Mouse (Mus musculus) midbrain, embryonic 13.5 days (tissue): Measurements from ENCODE around the gene Fam102b. TPM values are rescaled to one million over a fixed set of nuclear protein-coding genes. Genes with fewer than 3 reads are reported as not detected.

Source experiments
- ATAC-seq: fragments of 200-750 bp; cut with Nextera tagmentation; 2 replicates; pipeline ENCODE4 v1.8.0; 2017; ENCODE audit warnings: mild to moderate bottlenecking, moderate TSS enrichment, moderate library complexity
- H3K27ac ChIP-seq: fragments of 300-500 bp; sonication (generic); 2 replicates; pipeline ENCODE4 v1.5.1; 2015; ENCODE audit warnings: inconsistent platforms, mild to moderate bottlenecking, moderate library complexity
- H3K27me3 ChIP-seq: fragments of 300-500 bp; sonication (generic); 2 replicates; pipeline ENCODE4 v1.6.1; 2015; ENCODE audit warnings: mild to moderate bottlenecking, inconsistent platforms
- H3K36me3 ChIP-seq: fragments of 300-500 bp; sonication (generic); 2 replicates; pipeline ENCODE4 v1.6.1; 2015; ENCODE audit warnings: mild to moderate bottlenecking, inconsistent platforms
- H3K4me1 ChIP-seq: fragments of 300-500 bp; sonication (generic); replicated peaks from 2 replicates; pipeline ENCODE4 v1.6.1; 2015; ENCODE audit warnings: inconsistent platforms
- H3K4me2 ChIP-seq: fragments of 300-500 bp; sonication (generic); replicated peaks from 2 replicates; pipeline ENCODE4 v1.6.1; 2015; ENCODE audit warnings: moderate library complexity, mild to moderate bottlenecking, inconsistent platforms
- H3K4me3 ChIP-seq: fragments of 300-500 bp; sonication (generic); replicated peaks from 2 replicates; pipeline ENCODE4 v1.5.1; 2015; ENCODE audit warnings: mild to moderate bottlenecking, inconsistent platforms
- H3K9ac ChIP-seq: fragments of 300-500 bp; sonication (generic); replicated peaks from 2 replicates; pipeline ENCODE4 v1.6.1; 2015; ENCODE audit warnings: mild to moderate bottlenecking, inconsistent platforms
- H3K9me3 ChIP-seq: fragments of 300-500 bp; sonication (generic); 2 replicates; pipeline ENCODE4 v1.6.1; 2016; ENCODE audit warnings: mild to moderate bottlenecking, inconsistent platforms
- WGBS: fragments of 180-500 bp; shearing (Covaris S2); methylation state at CpG from one replicate; pipeline ENCODE4 v1.1.7; 2015; 5-methylcytosine and 5-hydroxymethylcytosine counted together
- polyA plus RNA-seq: library from polyadenylated mRNA; unstranded; fragments of >200 nt; fragmentation: Nextera tagmentation; extraction: Ambion mirVana; gene quantifications from 2 replicates; pipeline ENCODE4 v1.2.1, GENCODE M21; 2015

Gene Fam102b
- polyA plus RNA-seq, 1 experiment from 2014 or later: 8.5 TPM

DNA sequence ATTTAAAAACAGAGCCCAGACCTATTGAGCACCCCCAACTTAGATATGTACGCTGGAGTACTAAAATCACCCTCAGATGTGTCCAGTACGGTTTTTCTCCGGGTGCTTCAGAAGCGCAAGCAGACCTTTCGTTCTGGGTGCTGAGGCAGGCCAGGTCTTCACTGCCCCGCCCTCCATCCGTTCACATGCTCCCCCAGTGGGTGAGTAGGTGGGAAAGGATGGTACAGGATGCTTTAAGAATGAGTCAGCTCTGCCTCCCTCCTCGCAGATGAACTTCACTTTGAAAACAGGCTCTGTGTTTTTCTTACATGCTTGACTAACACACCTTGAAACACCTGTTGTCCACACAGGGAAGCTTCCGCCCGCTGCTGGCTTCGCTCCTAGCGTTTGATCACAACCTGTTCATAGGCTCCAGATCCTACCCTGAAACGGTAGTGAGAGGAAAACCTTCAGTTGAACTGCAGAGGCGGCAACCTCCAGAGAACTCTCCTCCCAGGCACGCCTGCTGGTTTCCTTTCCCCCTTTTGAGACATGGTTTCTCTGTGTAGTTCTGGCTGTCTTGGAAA, 52.4 kb downstream of the Fam102b start:
- H3K27me3 ChIP-seq: no peaks in the 10 kb centered on the region
- H3K9me3 ChIP-seq: no peaks in the 10 kb centered on the region
- H3K4me2 ChIP-seq: no peak overlapping the region
- H3K27ac ChIP-seq: no peak overlapping the region
- H3K4me3 ChIP-seq: no peak overlapping the region
- no peak for ATAC-seq
- peaks cover 45% of the 10 kb centered on the region for H3K36me3 ChIP-seq
- no peaks in the 10 kb centered on the region for H3K4me1 ChIP-seq
- 88% methylated on average over 15 of the region's 15 CpGs for WGBS
- no peak overlapping the region for H3K9ac ChIP-seq

DNA sequence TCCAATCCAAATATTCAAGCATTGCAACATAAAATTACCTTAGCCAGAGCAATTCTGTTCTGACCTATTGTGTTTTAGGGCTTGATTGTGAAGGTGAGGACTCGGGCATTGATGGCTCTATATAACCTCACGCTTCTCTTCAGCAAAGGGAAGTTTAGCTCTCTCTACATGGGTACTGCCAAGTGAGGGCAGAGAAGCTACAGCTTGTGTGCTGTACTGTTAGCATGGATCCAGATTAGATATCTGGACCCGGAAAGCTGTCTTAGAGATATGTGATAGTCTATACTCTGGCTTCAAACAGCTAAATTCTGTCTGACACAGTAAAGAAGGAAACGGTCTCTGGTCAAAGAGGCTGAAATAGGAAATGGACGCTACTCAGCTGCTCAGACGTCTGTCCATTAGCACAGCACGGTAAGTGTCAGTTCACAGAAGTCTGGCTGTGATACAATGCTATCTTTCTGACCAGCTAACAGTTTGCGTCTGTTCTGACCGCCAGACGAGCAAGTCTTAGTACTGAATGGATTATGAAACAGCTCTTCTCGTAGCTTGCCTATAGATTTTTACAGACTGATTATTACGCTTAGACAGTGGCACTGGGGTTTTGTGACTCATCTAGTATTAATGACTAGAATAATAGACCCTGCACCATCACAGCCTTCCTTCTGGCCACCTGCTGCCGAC, 53.3 kb downstream of the Fam102b start:
- Histone ChIP-seq H3K27ac (no peak overlapping the region), H3K27me3 (no peaks in the 10 kb centered on the region), H3K4me3 (no peak overlapping the region), H3K9me3 (no peaks in the 10 kb centered on the region), H3K4me2 (no peak overlapping the region), H3K9ac (no peak overlapping the region), H3K4me1 (no peaks in the 10 kb centered on the region), H3K36me3 (peaks cover 36% of the 10 kb centered on the region)
- 80% methylated on average over 13 of the region's 13 CpGs for WGBS
- ATAC-seq: no peak

DNA sequence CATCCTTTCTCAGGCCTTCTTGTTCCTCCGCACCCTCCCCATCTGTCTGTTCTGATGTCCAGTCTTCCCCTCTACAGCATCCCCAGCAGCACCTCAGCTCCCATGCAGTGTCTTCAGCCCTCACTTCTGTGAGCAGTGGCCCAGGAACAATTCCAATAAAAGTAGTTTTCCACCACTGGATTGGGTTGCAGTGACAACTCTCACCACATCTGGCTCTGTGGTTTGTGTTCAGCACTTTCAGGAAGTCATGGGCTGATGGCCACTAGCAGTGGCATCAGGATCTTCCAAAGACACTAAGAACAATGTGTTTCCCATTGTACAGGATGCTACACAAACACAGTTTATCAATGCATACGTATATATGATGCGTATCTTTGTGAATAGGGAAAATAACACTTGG, 61.4 kb downstream of the Fam102b start:
- Histone ChIP-seq H3K27ac (no peak overlapping the region), H3K4me1 (peaks cover 17% of the 10 kb centered on the region), H3K9me3 (no peaks in the 10 kb centered on the region), H3K9ac (no peak overlapping the region), H3K4me3 (no peak overlapping the region), H3K27me3 (no peaks in the 10 kb centered on the region), H3K4me2 (no peak overlapping the region), H3K36me3 (no peaks in the 10 kb centered on the region; the same call in 1 of the 2 replicates)
- no peak for ATAC-seq
- WGBS: 96% methylated on average over 3 of the region's 3 CpGs

DNA sequence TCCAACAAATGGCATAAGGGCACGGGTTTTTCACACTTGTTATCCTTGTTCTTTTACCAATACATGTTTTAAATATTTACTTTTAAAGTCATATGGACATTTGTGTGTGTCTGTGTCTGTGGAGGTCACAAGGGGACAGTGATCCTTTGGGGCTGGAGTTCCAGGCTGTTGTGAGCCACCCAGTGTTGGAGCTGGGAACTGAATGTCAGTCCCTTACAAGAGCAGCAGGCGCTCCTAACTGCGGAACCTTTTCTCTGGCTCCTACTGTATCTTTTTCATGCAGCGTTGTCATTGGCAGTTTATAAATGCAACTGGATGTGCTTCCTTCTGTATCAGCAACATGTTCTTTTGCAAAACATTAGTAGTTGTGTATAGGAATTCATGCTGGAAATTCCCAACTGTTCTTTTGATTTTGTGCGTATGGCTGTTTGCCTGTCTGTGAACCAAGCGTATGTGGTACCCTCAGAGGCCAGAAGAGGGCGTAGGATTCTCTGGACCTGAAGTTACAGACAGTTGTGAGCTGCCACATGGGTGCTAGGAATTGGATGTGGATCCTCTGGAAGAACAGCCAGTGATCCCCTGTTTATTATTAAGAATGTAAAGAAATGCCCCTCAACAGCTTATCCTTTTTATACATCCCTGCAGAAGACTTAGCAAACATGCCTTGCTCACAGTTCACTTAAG, 62.9 kb downstream of the Fam102b start:
- WGBS: 82% methylated on average over 7 of the region's 7 CpGs
- no peaks in the 10 kb centered on the region for H3K27me3 ChIP-seq
- H3K36me3 ChIP-seq: no peaks in the 10 kb centered on the region
- H3K4me1 ChIP-seq: peaks cover 18% of the 10 kb centered on the region
- H3K4me3 ChIP-seq: no peak overlapping the region
- no peaks in the 10 kb centered on the region for H3K9me3 ChIP-seq
- H3K9ac ChIP-seq: no peak overlapping the region
- H3K4me2 ChIP-seq: no peak overlapping the region
- H3K27ac ChIP-seq: no peak overlapping the region
- ATAC-seq: no peak

DNA sequence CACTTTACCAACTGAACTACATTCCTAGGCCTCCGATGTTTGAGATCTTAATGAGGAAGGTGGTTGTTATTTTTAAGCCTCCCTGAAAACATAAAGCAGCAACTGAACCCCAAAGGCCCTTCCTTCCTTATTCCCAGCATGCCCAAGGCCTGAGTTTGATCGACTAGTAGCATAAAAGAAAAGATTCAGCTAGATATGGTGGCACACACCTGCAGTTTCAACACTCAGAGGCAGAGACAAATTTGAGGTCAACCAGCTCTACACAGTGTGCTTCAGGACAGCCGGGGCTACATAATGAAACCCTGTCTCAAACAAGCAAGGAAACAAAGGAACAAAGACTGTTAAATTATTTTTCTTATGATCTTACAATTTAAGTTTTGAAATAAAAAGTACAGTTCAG, 63.6 kb downstream of the Fam102b start:
- WGBS: 90% methylated on average over 3 of the region's 3 CpGs
- H3K36me3 ChIP-seq: no peaks in the 10 kb centered on the region
- H3K4me1 ChIP-seq: peaks cover 18% of the 10 kb centered on the region
- H3K4me2 ChIP-seq: no peak overlapping the region
- no peak overlapping the region for H3K9ac ChIP-seq
- H3K27me3 ChIP-seq: no peaks in the 10 kb centered on the region
- no peak for ATAC-seq
- H3K9me3 ChIP-seq: no peaks in the 10 kb centered on the region
- H3K4me3 ChIP-seq: no peak overlapping the region
- H3K27ac ChIP-seq: no peak overlapping the region

DNA sequence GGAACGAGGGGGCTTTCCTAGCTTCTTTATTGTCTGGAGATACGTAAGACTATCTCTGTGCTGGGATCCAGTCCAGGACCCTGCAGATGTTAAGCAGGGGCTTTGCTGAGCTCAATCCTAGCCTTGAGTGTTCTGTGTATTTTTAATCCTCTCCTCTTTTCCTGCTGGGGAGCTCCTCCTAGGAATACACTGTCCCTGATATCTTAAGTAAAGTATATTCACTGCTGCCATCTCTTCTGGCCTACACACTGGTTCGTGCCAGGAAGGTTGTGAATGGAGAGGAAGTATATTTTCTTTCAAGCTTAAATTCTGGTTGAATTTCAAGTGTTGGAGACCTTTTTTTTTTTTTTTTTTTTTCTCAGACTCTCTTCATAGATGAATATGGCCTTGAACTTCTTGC, 64.1 kb downstream of the Fam102b start:
- WGBS: 75% methylated on average over 3 of the region's 3 CpGs
- no peak overlapping the region for H3K27ac ChIP-seq
- no peaks in the 10 kb centered on the region for H3K9me3 ChIP-seq
- no peak overlapping the region for H3K4me3 ChIP-seq
- no peak overlapping the region for H3K4me2 ChIP-seq
- no peak overlapping the region for H3K9ac ChIP-seq
- ATAC-seq: no peak
- no peaks in the 10 kb centered on the region for H3K27me3 ChIP-seq
- peaks cover 18% of the 10 kb centered on the region for H3K4me1 ChIP-seq
- H3K36me3 ChIP-seq: no peaks in the 10 kb centered on the region

DNA sequence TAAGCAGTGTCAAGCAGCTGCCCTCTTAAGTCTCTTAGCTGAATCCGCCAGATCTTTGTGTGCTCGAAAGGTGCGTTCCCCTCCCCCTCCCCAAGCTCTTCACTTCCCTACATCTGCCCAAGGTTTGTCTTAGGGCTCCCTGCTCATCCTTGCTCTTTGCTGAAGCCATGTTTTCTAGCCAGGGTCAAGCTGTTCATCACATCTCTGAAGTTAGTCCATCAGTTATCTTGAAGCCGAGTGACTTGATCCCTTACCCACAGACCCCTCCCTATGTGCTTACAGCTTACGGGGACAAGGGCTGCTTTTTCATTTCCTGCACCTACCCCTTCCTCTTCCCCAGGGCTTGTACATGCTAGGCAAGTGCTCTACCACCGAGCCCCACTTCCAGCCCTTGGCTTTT, 65.8 kb downstream of the Fam102b start:
- ATAC-seq: peak; percentile 82
- 20% methylated on average over 6 of the region's 6 CpGs for WGBS
- Histone ChIP-seq H3K9ac (peak overlapping the region; percentile 53), H3K4me1 (peaks cover 18% of the 10 kb centered on the region), H3K9me3 (no peaks in the 10 kb centered on the region), H3K4me2 (peak overlapping the region; percentile 54), H3K36me3 (no peaks in the 10 kb centered on the region), H3K27ac (peak overlapping the region; percentile 83), H3K4me3 (peak overlapping the region; percentile 25), H3K27me3 (no peaks in the 10 kb centered on the region)

DNA sequence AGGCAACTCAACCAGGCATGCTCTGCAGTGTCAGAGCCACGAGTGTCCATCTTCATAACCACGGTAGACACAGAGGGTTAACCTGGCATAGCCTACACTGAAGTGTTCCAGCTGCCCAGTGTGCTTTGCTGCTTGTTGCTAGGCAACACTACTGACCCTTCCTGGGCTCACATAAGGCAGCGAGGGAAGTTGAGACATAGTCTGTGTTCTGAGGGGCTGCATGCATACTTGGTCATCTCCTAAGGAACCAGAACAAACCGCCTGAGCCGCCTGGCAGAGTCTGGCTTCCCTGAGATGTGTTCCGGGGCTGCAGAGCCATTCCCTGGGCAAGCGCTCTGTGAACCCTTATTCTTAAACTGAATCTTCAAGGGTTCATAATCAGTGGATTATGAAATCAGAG, 66.2 kb downstream of the Fam102b start:
- Histone ChIP-seq H3K9ac (peak overlapping the region; percentile 53), H3K9me3 (no peaks in the 10 kb centered on the region), H3K4me1 (peaks cover 18% of the 10 kb centered on the region), H3K4me2 (peak overlapping the region; percentile 54), H3K4me3 (peak overlapping the region; percentile 25), H3K36me3 (no peaks in the 10 kb centered on the region), H3K27ac (peak overlapping the region; percentile 83), H3K27me3 (no peaks in the 10 kb centered on the region)
- 7% methylated on average over 7 of the region's 7 CpGs for WGBS
- peak; percentile 97 for ATAC-seq

DNA sequence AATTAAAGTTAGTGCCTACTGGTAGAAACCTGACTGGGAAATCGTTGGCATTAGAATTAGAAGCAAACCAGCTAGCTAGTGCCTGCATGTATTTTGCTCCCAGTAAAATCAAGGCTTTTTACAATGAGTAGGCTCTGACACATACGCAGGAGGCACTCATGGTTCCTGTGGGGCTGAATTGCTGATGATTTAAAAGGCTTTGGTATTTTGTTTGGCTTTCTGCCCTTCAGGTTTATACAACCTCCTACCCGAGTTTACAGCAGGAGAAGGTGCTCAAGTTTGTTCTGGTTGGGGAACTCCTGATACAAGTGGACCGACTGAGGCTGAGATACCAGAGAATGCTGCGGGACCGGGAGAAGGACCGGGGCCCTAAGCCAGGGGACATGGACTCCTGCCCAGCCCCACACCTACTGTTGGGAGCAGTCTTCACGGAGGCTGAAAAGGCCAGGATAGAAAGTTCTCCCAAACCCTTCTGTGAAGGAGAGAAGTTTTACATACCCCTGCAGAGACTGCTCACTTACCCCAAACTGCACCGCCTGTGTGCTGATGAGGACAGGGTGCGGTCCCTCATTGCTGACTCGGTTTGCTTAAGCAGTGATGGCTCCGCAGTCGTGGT, 67.6 kb downstream of the Fam102b start:
- Histone ChIP-seq H3K27me3 (no peaks in the 10 kb centered on the region), H3K27ac (no peak overlapping the region), H3K9ac (no peak overlapping the region), H3K4me2 (no peak overlapping the region), H3K4me1 (peaks cover 18% of the 10 kb centered on the region), H3K4me3 (no peak overlapping the region), H3K36me3 (no peaks in the 10 kb centered on the region), H3K9me3 (no peaks in the 10 kb centered on the region)
- WGBS: 78% methylated on average over 13 of the region's 13 CpGs
- no peak for ATAC-seq

DNA sequence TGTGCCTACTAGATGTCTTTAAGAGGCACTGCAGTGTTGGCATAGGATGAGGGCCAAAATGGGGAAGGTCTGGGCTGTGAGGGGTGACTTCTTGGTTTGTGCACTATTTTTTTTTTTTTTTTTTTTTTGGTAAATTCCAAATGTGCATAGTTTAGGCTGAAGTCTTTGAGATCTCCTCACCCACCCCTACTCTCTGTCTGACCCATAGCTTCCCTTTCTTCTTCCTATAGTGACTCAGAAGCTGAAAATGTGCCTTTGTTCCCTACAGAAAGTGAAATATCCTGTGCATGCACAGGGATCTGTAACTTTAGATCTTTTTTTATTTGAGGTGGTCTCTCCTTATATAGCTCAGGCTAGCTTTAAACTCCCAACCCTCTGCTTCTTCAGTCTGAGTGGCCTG, 69.4 kb downstream of the Fam102b start:
- Histone ChIP-seq H3K27me3 (no peaks in the 10 kb centered on the region), H3K4me3 (no peak overlapping the region), H3K4me2 (no peak overlapping the region), H3K9me3 (no peaks in the 10 kb centered on the region), H3K36me3 (no peaks in the 10 kb centered on the region), H3K27ac (no peak overlapping the region), H3K4me1 (peaks cover 18% of the 10 kb centered on the region), H3K9ac (no peak overlapping the region)
- ATAC-seq: no peak

DNA sequence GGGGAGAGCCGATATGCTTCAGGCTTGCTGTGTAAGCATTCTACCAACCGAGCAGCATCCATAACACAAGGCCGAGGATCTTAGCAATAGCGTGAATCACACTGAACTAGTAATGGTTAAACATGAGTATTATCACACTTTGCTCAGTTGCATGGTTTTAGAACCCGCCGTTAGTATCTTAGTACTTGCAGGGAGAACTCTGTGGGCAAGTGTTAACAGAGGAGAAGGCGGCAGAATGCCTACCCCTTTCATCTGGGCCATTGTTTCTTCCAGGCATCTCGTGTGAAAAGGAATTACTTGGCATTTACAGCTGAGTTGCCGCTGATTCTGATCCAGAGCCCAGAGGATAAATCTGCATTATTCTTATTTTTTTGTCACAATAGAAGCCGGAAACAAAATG, 86.4 kb downstream of the Fam102b start:
- ATAC-seq: no peak
- WGBS: 76% methylated on average over 10 of the region's 10 CpGs
- Histone ChIP-seq H3K4me3 (no peak overlapping the region), H3K4me2 (no peak overlapping the region), H3K27ac (no peak overlapping the region), H3K9ac (no peak overlapping the region), H3K36me3 (no peaks in the 10 kb centered on the region), H3K27me3 (no peaks in the 10 kb centered on the region), H3K9me3 (no peaks in the 10 kb centered on the region; the same call in 1 of the 2 replicates), H3K4me1 (no peaks in the 10 kb centered on the region)

DNA sequence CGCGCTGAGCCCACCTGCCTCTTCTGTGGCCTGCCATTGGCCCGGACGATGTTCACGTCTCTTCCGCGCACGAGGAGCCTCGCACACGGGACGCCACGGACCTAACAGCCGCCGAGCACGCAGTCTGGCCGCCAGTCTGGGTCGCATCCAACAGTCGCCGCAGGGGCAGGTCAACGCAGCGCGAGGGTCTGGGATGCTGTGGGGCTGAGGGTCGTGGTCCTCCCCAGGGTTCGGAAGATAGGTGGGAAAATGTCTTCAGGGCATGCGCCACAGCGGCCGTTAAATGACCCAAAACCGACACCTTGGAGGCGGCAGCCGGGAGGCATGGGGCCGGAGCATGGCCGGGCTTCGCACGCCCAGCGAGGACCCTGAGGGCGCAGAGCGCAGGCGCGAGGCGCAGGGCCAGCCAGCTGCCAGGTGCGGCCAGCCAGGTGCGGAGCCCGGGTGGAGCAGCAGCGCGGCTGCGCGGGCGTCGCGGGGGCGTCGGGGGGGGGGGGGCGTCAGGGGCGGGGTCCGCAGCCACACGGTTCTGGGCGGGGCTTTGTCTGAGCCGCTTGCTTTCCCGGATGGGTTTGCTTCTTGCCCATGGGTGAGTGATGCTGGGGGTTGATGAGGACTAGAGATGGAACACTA, 87.3 kb downstream of the Fam102b start, which contains the start of gene Gm9857:
Gm9857 (minus strand) TSS at position 445 of the 633 bp plus-strand sequence.
- Histone ChIP-seq H3K27me3 (no peaks in the 10 kb centered on the region), H3K4me3 (peak within 1 kb of the TSS; percentile 34), H3K27ac (no peak within 1 kb of the TSS), H3K4me1 (no peaks in the 10 kb centered on the region), H3K9me3 (no peaks in the 10 kb centered on the region; the same call in 1 of the 2 replicates), H3K36me3 (no peaks in the 10 kb centered on the region), H3K4me2 (peak within 1 kb of the TSS; percentile 53), H3K9ac (no peak within 1 kb of the TSS)
- peak; percentile 88 for ATAC-seq
- WGBS: 69% methylated on average over 45 of the region's 59 CpGs
